Mouse (Mus musculus) megakaryocyte, embryonic 14.5 days (primary cell): ENCODE data around the gene Bcar3.

Experiments
- FLI1 ChIP-seq: IDR thresholded peaks from 2 replicates; pipeline ENCODE4 v1.6.1; 2012; ENCODE audit warnings: low read length, inconsistent platforms, mixed read lengths
- GATA1 ChIP-seq: IDR thresholded peaks from 3 replicates; pipeline ENCODE4 v1.6.1; 2012; ENCODE audit warnings: mixed read lengths, low read length, inconsistent platforms, borderline replicate concordance

DNA sequence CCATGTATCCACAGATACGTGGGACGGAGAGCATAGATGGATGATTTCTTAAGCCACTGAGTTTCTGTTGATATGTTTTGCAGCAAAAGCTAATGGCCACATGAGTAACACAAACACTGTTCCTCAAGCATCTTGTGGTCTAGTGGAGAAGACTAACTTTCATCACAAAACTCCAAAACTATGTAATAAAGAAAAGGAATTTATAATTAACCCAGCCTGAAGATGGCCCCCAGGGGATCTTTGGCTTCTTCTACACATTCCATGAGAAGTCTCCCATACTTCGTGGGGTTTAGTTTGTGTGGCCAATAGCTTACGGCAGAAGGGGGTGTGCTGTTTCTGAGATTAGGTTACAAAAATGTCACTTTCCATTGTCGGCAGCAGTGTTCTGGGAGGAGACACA, 92.5 kb downstream of the Bcar3 start:
- no peak for TF ChIP-seq GATA1
- TF ChIP-seq FLI1: no peak
